Mouse (Mus musculus) lung, adult 2 months (tissue): Measurements from ENCODE around the gene Arhgap10. TPM values are rescaled to one million over a fixed set of nuclear protein-coding genes. Genes with fewer than 3 reads are reported as not detected.

Experiments
- DNase-seq: peaks from one replicate; pipeline ENCODE4 v3.0.0; 2022
- H3K4me1 ChIP-seq: fragments of 200-500 bp; 2 replicates; pipeline ENCODE4 v1.6.1; 2011; ENCODE audit warnings: low read length; ENCODE audit not compliant: control insufficient read depth, insufficient read depth
- H3K4me3 ChIP-seq: fragments of 200-500 bp; replicated peaks from 2 replicates; pipeline ENCODE3; 2011; ENCODE audit warnings: low read depth, mild to moderate bottlenecking, control low read depth, low read length; ENCODE audit errors: extremely low read depth
- CTCF ChIP-seq: fragments of 200-500 bp; IDR thresholded peaks from 2 replicates; pipeline ENCODE4 v1.5.1; 2011; ENCODE audit warnings: mild to moderate bottlenecking, low read length, control low read depth; ENCODE audit not compliant: insufficient read depth
- POLR2A ChIP-seq: fragments of 200-500 bp; IDR thresholded peaks from 2 replicates; pipeline ENCODE4 v1.6.1; 2011; ENCODE audit warnings: low read depth, mild to moderate bottlenecking, control low read depth, low read length, borderline replicate concordance; ENCODE audit errors: extremely low read depth
- WGBS: fragments of 180-500 bp; shearing (Covaris S2); methylation state at CpG from one replicate; pipeline ENCODE4 v1.1.7; 2018; 5-methylcytosine and 5-hydroxymethylcytosine counted together
- polyA plus RNA-seq: library from polyadenylated mRNA; depleted of rRNA; stranded (reverse); fragments of >200 nt; gene quantifications from 2 replicates; pipeline ENCODE4 v1.2.3, GENCODE M21; 2012

Gene Arhgap10
- polyA plus RNA-seq, 1 experiment: 11.2 TPM

GRCm38 (mm10) chr8:77262216-77263009 lies 255.3 kb downstream of the Arhgap10 start:
- Histone ChIP-seq H3K4me1 (no peaks in the 10 kb centered on the region; the same call in 1 of the 2 replicates), H3K4me3 (no peak overlapping the region)
- WGBS: 77% methylated on average over 12 of the region's 12 CpGs
- DNase-seq: no peak
- TF ChIP-seq POLR2A (no peak), CTCF (no peak)

- 89% methylated on average over 6 of the region's 6 CpGs for WGBS
- DNase-seq: no peak
- no peak overlapping the region for H3K4me3 ChIP-seq
- H3K4me1 ChIP-seq: no peaks in the 10 kb centered on the region
- no peak for TF ChIP-seq CTCF
- TF ChIP-seq POLR2A: no peak
These were observed 256.5 kb downstream of the Arhgap10 start for GRCm38 (mm10) chr8:77261215-77261614.

GRCm38 (mm10) chr8:77257085-77257451 lies 260.7 kb downstream of the Arhgap10 start:
- 94% methylated on average over 12 of the region's 12 CpGs for WGBS
- H3K4me1 ChIP-seq: no peaks in the 10 kb centered on the region
- no peak for DNase-seq
- no peak overlapping the region for H3K4me3 ChIP-seq
- TF ChIP-seq CTCF: no peak

GRCm38 (mm10) chr8:77256450-77257084 lies 261.2 kb downstream of the Arhgap10 start:
- WGBS: 93% methylated on average over 5 of the region's 5 CpGs
- Histone ChIP-seq H3K4me1 (no peaks in the 10 kb centered on the region), H3K4me3 (no peak overlapping the region)
- no peak for DNase-seq
- TF ChIP-seq CTCF (no peak), POLR2A (no peak)

- WGBS: 77% methylated on average over 5 of the region's 5 CpGs
These were observed 263.3 kb downstream of the Arhgap10 start for GRCm38 (mm10) chr8:77254466-77254865.

GRCm38 (mm10) chr8:77251134-77251533 lies 266.6 kb downstream of the Arhgap10 start:
- H3K4me1 ChIP-seq: no peaks in the 10 kb centered on the region
- no peak for DNase-seq
- H3K4me3 ChIP-seq: no peak overlapping the region
- TF ChIP-seq CTCF (no peak), POLR2A (no peak)
- WGBS: 88% methylated on average over 5 of the region's 5 CpGs

More at GRCm38 (mm10) chr8:77254466-77254865, 263.3 kb downstream of the Arhgap10 start:
- H3K4me3 ChIP-seq: no peak overlapping the region
- no peak for TF ChIP-seq CTCF
- no peak for TF ChIP-seq POLR2A
- no peaks in the 10 kb centered on the region for H3K4me1 ChIP-seq
- DNase-seq: no peak

- TF ChIP-seq POLR2A: no peak
- no peak for TF ChIP-seq CTCF
- H3K4me3 ChIP-seq: no peak overlapping the region
- DNase-seq: no peak
- WGBS: 92% methylated on average over 3 of the region's 3 CpGs
- H3K4me1 ChIP-seq: no peaks in the 10 kb centered on the region
These were observed 267.7 kb downstream of the Arhgap10 start for GRCm38 (mm10) chr8:77250094-77250493.

GRCm38 (mm10) chr8:77241381-77241780 lies 276.4 kb downstream of the Arhgap10 start:
- 76% methylated on average over 3 of the region's 3 CpGs for WGBS
- Histone ChIP-seq H3K4me3 (no peak overlapping the region), H3K4me1 (no peaks in the 10 kb centered on the region)
- TF ChIP-seq POLR2A (no peak), CTCF (no peak)
- DNase-seq: no peak

- Histone ChIP-seq H3K4me3 (no peak overlapping the region), H3K4me1 (no peaks in the 10 kb centered on the region)
- no peak for DNase-seq
- no peak for TF ChIP-seq CTCF
- TF ChIP-seq POLR2A: no peak
These were observed 278.3 kb downstream of the Arhgap10 start for GRCm38 (mm10) chr8:77239462-77239861.

- Histone ChIP-seq H3K4me3 (no peak overlapping the region), H3K4me1 (peaks cover 7% of the 10 kb centered on the region)
- no peak for TF ChIP-seq POLR2A
- TF ChIP-seq CTCF: no peak
- no peak for DNase-seq
- WGBS: 42% methylated on average over 1 of the region's 1 CpGs
These were observed 281.1 kb downstream of the Arhgap10 start for GRCm38 (mm10) chr8:77236701-77237100.
